ENCODE assay signal across 9 mouse cellular contexts in genomic region chr7:121563526-121563925, GRCm38 (mm10).
DNase-seq lines count a peak whose midpoint lies in the region; ATAC-seq and TF ChIP-seq lines count a peak whose summit lies in the region.
"Had no signal": no experiment of that assay in that cellular context is flagged by ENCODE, and none has a peak within 500 bp of the region (broad histone marks: within the 10 kb centered on the region; RNA-seq: fewer than 3 reads in every experiment).

No protein-coding gene starts in this region.

- H3K27ac ChIP-seq in kidney, embryonic 15.5 days: no peak overlapping the region
- no peak overlapping the region for H3K27ac ChIP-seq in embryonic facial prominence, embryonic 14.5 days (replicated peaks; ENCODE audit: low read depth, low read length)
- H3K27ac ChIP-seq: macrophage had no signal

- TF ChIP-seq CTCF in E14TG2a.4 (conservative IDR thresholded peaks at IDR 0.05; ENCODE audit: low read length): peak; percentile 69

- no peaks in the 10 kb centered on the region for H3K27me3 ChIP-seq in kidney, embryonic 15.5 days
- H3K27me3 ChIP-seq in E14TG2a.4 (ENCODE audit: insufficient read depth, low read length): no peaks in the 10 kb centered on the region
- H3K27me3 ChIP-seq in embryonic facial prominence, embryonic 14.5 days (replicated peaks; ENCODE audit: control insufficient read depth, insufficient read depth, low read length): no peaks in the 10 kb centered on the region

- no peak overlapping the region for H3K9ac ChIP-seq in kidney, embryonic 15.5 days
- H3K9ac ChIP-seq in embryonic facial prominence, embryonic 14.5 days (ENCODE audit: low read depth, low read length): no peak overlapping the region

- no peaks in the 10 kb centered on the region for H3K36me3 ChIP-seq in kidney, embryonic 15.5 days
- no peaks in the 10 kb centered on the region for H3K36me3 ChIP-seq in E14TG2a.4 (ENCODE audit: insufficient read depth, low read length)
- no peaks in the 10 kb centered on the region for H3K36me3 ChIP-seq in embryonic facial prominence, embryonic 14.5 days (ENCODE audit: control insufficient read depth, insufficient read depth, low read length)

- no peaks in the 10 kb centered on the region for H3K9me3 ChIP-seq in kidney, embryonic 15.5 days (replicated peaks)
- H3K9me3 ChIP-seq in E14TG2a.4 (ENCODE audit: low read length): no peaks in the 10 kb centered on the region
- no peaks in the 10 kb centered on the region for H3K9me3 ChIP-seq in embryonic facial prominence, embryonic 14.5 days (ENCODE audit: control insufficient read depth, low read length)

- H3K4me2 ChIP-seq in kidney, embryonic 15.5 days: no peak overlapping the region
- no peak overlapping the region for H3K4me2 ChIP-seq in embryonic facial prominence, embryonic 14.5 days (ENCODE audit: low read depth, low read length)

- no peaks in the 10 kb centered on the region for H3K4me1 ChIP-seq in kidney, embryonic 15.5 days
- H3K4me1 ChIP-seq in E14TG2a.4 (replicated peaks; ENCODE audit: low read depth, low read length): no peaks in the 10 kb centered on the region
- H3K4me1 ChIP-seq in embryonic facial prominence, embryonic 14.5 days (ENCODE audit: control insufficient read depth, insufficient read depth, low read length): no peaks in the 10 kb centered on the region

- no peak overlapping the region for H3K4me3 ChIP-seq in kidney, embryonic 15.5 days (replicated peaks)
- no peak overlapping the region for H3K4me3 ChIP-seq in E14TG2a.4 (replicated peaks; ENCODE audit: low read length)
- H3K4me3 ChIP-seq in embryonic facial prominence, embryonic 14.5 days (ENCODE audit: low read depth, low read length): no peak overlapping the region

- WGBS in kidney, embryonic 15.5 days: 34% methylated on average over 5 of the region's 5 CpGs
- 30% methylated on average over 5 of the region's 5 CpGs for WGBS in embryonic facial prominence, embryonic 14.5 days

- no peak for ATAC-seq in kidney, embryonic 15.5 days (replicated peaks; ENCODE audit: low FRiP score)
- ATAC-seq in embryonic facial prominence, embryonic 14.5 days (ENCODE audit: low read depth): no peak
- ATAC-seq in monocyte, adult 5-6 weeks (replicated peaks; ENCODE audit: insufficient number of reproducible peaks, low FRiP score, low TSS enrichment, poor library complexity, severe bottlenecking): no peak

- DNase-seq in kidney, adult 18-20 months: peak; percentile 27
- peak; percentile 56 for DNase-seq in NIH3T3 (ENCODE audit: low read depth)
- peak; percentile 43 for DNase-seq in embryonic facial prominence, embryonic 14.5 days (ENCODE audit: low spot score)
- peak; percentile 34 to 69 for DNase-seq in layer of hippocampus, postnatal 14 days (ENCODE audit: low spot score in 2 of 2)
- DNase-seq in lung, postnatal 25 days (ENCODE audit: low spot score): no peak
